Mouse (Mus musculus): ENCODE measurements around the gene Kitl. TPM values are rescaled to one million over a fixed set of nuclear protein-coding genes. Genes with fewer than 3 reads are reported as not detected.

The Kitl gene
- polyA plus RNA-seq, 1 experiment from 2014 or later = 22.2 TPM

Small RNA genes lying within 50 kb of the gene (microRNA-seq; reads per million reads assigned to microRNA genes)
- gene Gm22918 = not detected
- not detected for gene Gm25287
